Mouse (Mus musculus) right cerebral cortex, postnatal 14 days (tissue): ENCODE results near the gene S100a10.

Source experiments
- DNase-seq: peaks from one replicate; pipeline ENCODE4 v3.0.0; 2022

The S100a10 gene

GRCm38 (mm10) chr3:93547749-93548540 lies 6.9 kb upstream of the S100a10 start:
- DNase-seq: no peak

GRCm38 (mm10) chr3:93548541-93549266 lies 6.2 kb upstream of the S100a10 start:
- no peak for DNase-seq

- DNase-seq: no peak
These were observed 4.9 kb upstream of the S100a10 start for GRCm38 (mm10) chr3:93549986-93550385.

- no peak for DNase-seq
These were observed 2.7 kb upstream of the S100a10 start for GRCm38 (mm10) chr3:93551950-93552901.

DNA sequence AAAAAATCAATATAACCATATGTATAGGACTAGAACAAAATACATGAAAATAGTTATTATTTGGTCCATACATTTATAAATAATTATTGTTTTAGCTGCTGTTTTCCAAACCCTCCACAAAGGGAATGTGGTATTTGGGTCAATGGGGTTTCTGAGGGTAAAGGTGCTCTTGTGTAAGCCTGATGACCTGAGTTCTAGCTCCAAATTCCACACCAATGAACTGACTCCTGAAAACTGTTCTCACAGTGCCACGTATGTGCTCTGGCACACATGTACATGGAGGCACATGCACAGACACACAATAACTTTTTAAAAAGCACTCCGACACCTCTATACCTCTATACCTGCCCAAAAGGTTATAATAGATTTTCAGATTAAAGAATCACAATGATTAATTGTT lies 1.6 kb upstream of the S100a10 start:
- DNase-seq: no peak

- DNase-seq: no peak
These were observed 1.0 kb upstream of the S100a10 start for GRCm38 (mm10) chr3:93553765-93554378.

- no peak for DNase-seq
These were observed 400 bp upstream of the S100a10 start for GRCm38 (mm10) chr3:93554379-93554980.

GRCm38 (mm10) chr3:93555878-93556254 lies 986 bp downstream of the S100a10 start:
- no peak for DNase-seq

- no peak for DNase-seq
These were observed 1.7 kb downstream of the S100a10 start for GRCm38 (mm10) chr3:93556599-93556998.

DNA sequence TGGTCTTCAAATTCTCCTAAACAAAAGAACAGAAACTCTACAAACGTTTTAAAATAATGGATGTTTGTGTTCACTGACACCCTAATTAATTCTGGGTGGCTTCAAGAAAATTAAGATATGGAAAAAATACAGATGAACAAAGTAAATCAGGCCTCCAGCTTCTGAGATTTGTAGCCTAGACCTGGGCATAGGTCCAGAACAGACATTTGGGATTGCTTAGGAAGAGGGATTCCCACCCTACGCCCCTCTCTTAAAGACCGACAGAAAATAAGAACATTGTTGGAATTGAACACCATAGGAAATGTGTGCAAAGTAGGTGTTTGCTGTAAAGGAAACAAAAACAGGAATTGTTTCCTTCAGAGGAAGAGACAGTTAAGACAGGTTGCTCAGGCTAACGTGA lies 2.6 kb downstream of the S100a10 start:
- no peak for DNase-seq

GRCm38 (mm10) chr3:93559961-93560360 lies 5.1 kb downstream of the S100a10 start:
- DNase-seq: no peak

GRCm38 (mm10) chr3:93562372-93562771 lies 7.5 kb downstream of the S100a10 start:
- no peak for DNase-seq

GRCm38 (mm10) chr3:93563216-93563615 lies 8.3 kb downstream of the S100a10 start:
- DNase-seq: no peak

DNA sequence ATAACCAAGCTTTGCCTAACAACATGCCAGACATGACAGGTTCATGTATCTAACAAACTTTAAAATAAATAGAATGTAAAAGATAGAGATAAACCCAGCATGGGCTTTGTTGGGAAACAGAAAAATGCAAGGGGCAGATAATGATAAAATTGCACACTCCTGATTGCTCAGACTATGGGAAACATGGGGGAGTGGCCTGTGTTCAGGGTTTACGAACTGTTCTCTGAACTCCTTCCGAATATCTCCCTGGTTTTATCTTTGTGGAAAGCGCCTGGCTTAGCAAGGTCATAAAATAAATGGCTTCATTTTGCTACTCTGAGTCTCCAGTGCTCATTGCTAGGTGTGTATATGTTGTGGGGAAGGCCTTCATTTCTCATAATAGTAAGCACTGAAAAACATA lies 12.0 kb downstream of the S100a10 start:
- DNase-seq: no peak

GRCm38 (mm10) chr3:93567721-93568120 lies 12.8 kb downstream of the S100a10 start:
- DNase-seq: no peak

GRCm38 (mm10) chr3:93568428-93569040 lies 13.7 kb downstream of the S100a10 start:
- DNase-seq: no peak

DNA sequence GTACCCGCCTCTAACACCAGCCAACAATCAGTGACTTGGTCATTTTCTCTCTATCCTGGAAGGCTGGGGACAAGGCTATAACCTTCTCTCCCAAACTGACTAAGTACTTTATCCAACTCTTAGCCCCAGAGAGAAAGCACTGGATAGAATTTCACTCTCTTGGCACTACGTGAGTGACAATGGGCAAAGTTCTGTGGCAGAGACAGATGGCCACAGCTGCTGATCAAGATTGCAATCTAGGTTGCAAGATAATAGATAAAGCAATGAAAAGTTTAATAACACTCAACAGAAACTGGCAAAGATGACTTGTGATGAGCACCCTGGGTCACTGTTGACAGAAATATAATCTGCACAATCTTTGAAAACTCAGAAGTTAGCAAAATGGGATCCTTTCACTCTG lies 14.2 kb downstream of the S100a10 start:
- DNase-seq: no peak

GRCm38 (mm10) chr3:93572058-93572791 lies 17.3 kb downstream of the S100a10 start:
- DNase-seq: no peak

GRCm38 (mm10) chr3:93579317-93580038 lies 24.6 kb downstream of the S100a10 start:
- DNase-seq: no peak

GRCm38 (mm10) chr3:93580039-93580403 lies 25.1 kb downstream of the S100a10 start:
- DNase-seq: no peak

- DNase-seq: no peak
These were observed 26.1 kb downstream of the S100a10 start for GRCm38 (mm10) chr3:93580946-93581345.
